ENCODE assay signal across 8 mouse cellular contexts in genomic region chr1:157038111-157039008, GRCm38 (mm10).
A peak's percentile ranks its signal among the peaks of the same experiment; 100 is the strongest.
DNase-seq lines count a peak whose midpoint lies in the region; ATAC-seq and TF ChIP-seq lines count a peak whose summit lies in the region.

No protein-coding gene starts in this region.

- 66% methylated on average over 14 of the region's 14 CpGs for WGBS in midbrain, embryonic 10.5 days
- 52% methylated on average over 14 of the region's 14 CpGs for WGBS in midbrain, postnatal 0 days
- 82% methylated on average over 14 of the region's 14 CpGs for WGBS in forebrain, embryonic 10.5 days
- WGBS in liver, embryonic 11.5 days = 65% methylated on average over 14 of the region's 14 CpGs
- WGBS in stomach, embryonic 16.5 days = 60% methylated on average over 14 of the region's 14 CpGs

- H3K4me2 ChIP-seq in midbrain, postnatal 0 days (ENCODE audit: low read depth, low read length, poor library complexity, severe bottlenecking) = no peak overlapping the region
- H3K4me2 ChIP-seq in liver, embryonic 11.5 days = peak overlapping the region; percentile 62
- peak overlapping the region; percentile 42 for H3K4me2 ChIP-seq in stomach, embryonic 16.5 days (ENCODE audit: low read depth, low read length)

- TF ChIP-seq CTCF in midbrain, postnatal 0 days (IDR thresholded peaks at IDR 0.05) = no peak

- no peak overlapping the region for H3K9ac ChIP-seq in midbrain, postnatal 0 days (replicated peaks; ENCODE audit: low read length, poor library complexity, severe bottlenecking)
- H3K9ac ChIP-seq in liver, embryonic 11.5 days (ENCODE audit: low read depth, low read length) = peak overlapping the region; percentile 14; the same call in 1 of the 2 replicates
- H3K9ac ChIP-seq in stomach, embryonic 16.5 days (ENCODE audit: low read length) = no peak overlapping the region

- H3K4me3 ChIP-seq in midbrain, embryonic 10.5 days = no peak overlapping the region
- H3K4me3 ChIP-seq in midbrain, postnatal 0 days (ENCODE audit: low read depth, low read length) = no peak overlapping the region
- no peak overlapping the region for H3K4me3 ChIP-seq in forebrain, embryonic 10.5 days
- H3K4me3 ChIP-seq in liver, embryonic 11.5 days (ENCODE audit: low read depth, low read length) = 0 out of 2 replicates have a peak overlapping the region, but pooled peaks have one; percentile 20
- no peak overlapping the region for H3K4me3 ChIP-seq in stomach, embryonic 16.5 days (replicated peaks; ENCODE audit: low read length)

- no peaks in the 10 kb centered on the region for H3K36me3 ChIP-seq in midbrain, embryonic 10.5 days
- H3K36me3 ChIP-seq in midbrain, postnatal 0 days (ENCODE audit: insufficient read depth, low read length) = no peaks in the 10 kb centered on the region
- no peaks in the 10 kb centered on the region for H3K36me3 ChIP-seq in forebrain, embryonic 10.5 days (replicated peaks)
- no peaks in the 10 kb centered on the region for H3K36me3 ChIP-seq in liver, embryonic 11.5 days (ENCODE audit: control insufficient read depth, insufficient read depth, low read length)
- no peaks in the 10 kb centered on the region for H3K36me3 ChIP-seq in stomach, embryonic 16.5 days (ENCODE audit: control insufficient read depth, insufficient read depth, low read length)

- DNase-seq in midbrain, embryonic 10.5 days (ENCODE audit: low spot score) = no peak
- no peak for DNase-seq in midbrain, postnatal 0 days (ENCODE audit: low spot score)
- no peak for DNase-seq in forebrain, embryonic 10.5 days (ENCODE audit: extremely low spot score, low spot score)
- no peak for DNase-seq in liver, embryonic 11.5 days (ENCODE audit: low spot score)
- no peak for DNase-seq in urinary bladder, postnatal 4 days (ENCODE audit: low spot score in 2 of 2)
- DNase-seq in left cerebral cortex, adult 18-20 months (ENCODE audit: low spot score in 2 of 2) = no peak

- ATAC-seq in midbrain, postnatal 0 days (ENCODE audit: low FRiP score) = no peak
- no peak for ATAC-seq in liver, embryonic 11.5 days (replicated peaks; ENCODE audit: low FRiP score)
- ATAC-seq in stomach, embryonic 16.5 days (ENCODE audit: insufficient read depth, low FRiP score) = no peak
- ATAC-seq in frontal cortex, adult (ENCODE audit: low TSS enrichment) = no peak

- H3K27me3 ChIP-seq in midbrain, embryonic 10.5 days (ENCODE audit: low read depth, poor library complexity, severe bottlenecking) = no peaks in the 10 kb centered on the region
- no peaks in the 10 kb centered on the region for H3K27me3 ChIP-seq in midbrain, postnatal 0 days (ENCODE audit: insufficient read depth, low read length)
- H3K27me3 ChIP-seq in forebrain, embryonic 10.5 days (ENCODE audit: poor library complexity, severe bottlenecking) = peaks cover 6% of the 10 kb centered on the region; the same call in 1 of the 2 replicates
- H3K27me3 ChIP-seq in liver, embryonic 11.5 days (replicated peaks; ENCODE audit: control insufficient read depth, insufficient read depth, low read length) = no peaks in the 10 kb centered on the region
- H3K27me3 ChIP-seq in stomach, embryonic 16.5 days (ENCODE audit: control insufficient read depth, insufficient read depth, low read length) = no peaks in the 10 kb centered on the region

- H3K9me3 ChIP-seq in midbrain, embryonic 10.5 days (replicated peaks) = no peaks in the 10 kb centered on the region
- H3K9me3 ChIP-seq in midbrain, postnatal 0 days (ENCODE audit: low read length) = no peaks in the 10 kb centered on the region
- H3K9me3 ChIP-seq in forebrain, embryonic 10.5 days = no peaks in the 10 kb centered on the region
- H3K9me3 ChIP-seq in liver, embryonic 11.5 days (ENCODE audit: control insufficient read depth, low read length) = no peaks in the 10 kb centered on the region; the same call in 1 of the 2 replicates
- no peaks in the 10 kb centered on the region for H3K9me3 ChIP-seq in stomach, embryonic 16.5 days (replicated peaks; ENCODE audit: control insufficient read depth, low read length)

- peaks cover 47% of the 10 kb centered on the region for H3K4me1 ChIP-seq in midbrain, embryonic 10.5 days
- peaks cover 4% of the 10 kb centered on the region; the same call in 1 of the 2 replicates for H3K4me1 ChIP-seq in midbrain, postnatal 0 days (ENCODE audit: insufficient read depth, low read length)
- peaks cover 50% of the 10 kb centered on the region for H3K4me1 ChIP-seq in forebrain, embryonic 10.5 days
- peaks cover 27% of the 10 kb centered on the region for H3K4me1 ChIP-seq in liver, embryonic 11.5 days (replicated peaks; ENCODE audit: control insufficient read depth, insufficient read depth, low read length)
- H3K4me1 ChIP-seq in stomach, embryonic 16.5 days (ENCODE audit: control insufficient read depth, insufficient read depth, low read length) = peaks cover 28% of the 10 kb centered on the region

- H3K27ac ChIP-seq in midbrain, embryonic 10.5 days (replicated peaks) = peak overlapping the region; percentile 78
- no peak overlapping the region; the same call in 1 of the 2 replicates for H3K27ac ChIP-seq in midbrain, postnatal 0 days (ENCODE audit: low read depth, low read length)
- H3K27ac ChIP-seq in forebrain, embryonic 10.5 days = peak overlapping the region; percentile 80
- peak overlapping the region; percentile 89; the same call in 1 of the 2 replicates for H3K27ac ChIP-seq in liver, embryonic 11.5 days (ENCODE audit: low read depth, low read length)
- peak overlapping the region; percentile 72; the same call in 1 of the 2 replicates for H3K27ac ChIP-seq in stomach, embryonic 16.5 days (ENCODE audit: low read length)
